34 mouse cellular contexts compared by ENCODE assay signal in the genomic region with DNA sequence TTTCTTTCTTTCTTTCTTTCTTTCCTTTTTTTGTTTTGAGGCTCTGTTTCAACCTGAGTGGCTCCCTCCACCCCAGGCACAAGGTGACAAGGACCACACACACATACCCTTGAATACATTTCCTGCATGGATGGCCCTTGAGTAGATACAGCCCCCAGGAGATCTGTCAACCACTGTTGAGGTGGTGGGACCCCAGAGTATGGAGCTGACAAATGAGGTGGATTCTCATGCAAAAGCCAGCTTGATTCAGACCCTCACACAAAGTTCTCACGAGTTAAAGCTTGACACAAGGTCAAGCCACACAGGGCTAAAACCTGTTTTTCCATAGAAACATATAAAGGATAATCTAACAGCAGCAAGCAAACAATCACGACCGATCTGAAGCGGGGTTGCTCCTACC. TPM values are rescaled to one million over a fixed set of nuclear protein-coding genes. Genes with fewer than 3 reads are reported as not detected.
DNase-seq lines count a peak whose midpoint lies in the region; ATAC-seq and TF ChIP-seq lines count a peak whose summit lies in the region.
"Had no signal": no experiment of that assay in that cellular context is flagged by ENCODE, and none has a peak within 500 bp of the region (broad histone marks: within the 10 kb centered on the region; RNA-seq: fewer than 3 reads in every experiment).

No protein-coding gene starts in this region.

- H3K27ac ChIP-seq in heart, embryonic 10.5 days: peak overlapping the region; percentile 12; the same call in 1 of the 2 replicates
- peak overlapping the region; percentile 98; the same call in 1 of the 2 replicates for H3K27ac ChIP-seq in liver, embryonic 12.5 days
- peak overlapping the region; percentile 100 for H3K27ac ChIP-seq in liver, embryonic 15.5 days (replicated peaks)
- H3K27ac ChIP-seq in liver, postnatal 0 days (ENCODE audit: low read depth): peak overlapping the region; percentile 99
- H3K27ac ChIP-seq: hindbrain, embryonic 14.5 days; hindbrain, postnatal 0 days had no signal

- DNase-seq in heart, embryonic 10.5 days (ENCODE audit: low spot score): no peak
- no peak for DNase-seq in heart, postnatal 36 days
- DNase-seq in liver: no peak
- no peak for DNase-seq in liver, postnatal 0 days
- DNase-seq in spleen, adult 18-20 months: no peak
- DNase-seq: adrenal gland, postnatal 14 days; cerebellum, adult 11-12 months; cerebellum, adult 8-10 months; cerebellum, postnatal 10 days; cerebellum, postnatal 36 days; embryo, embryonic 11 days; gastrocnemius, postnatal 25 days; heart, adult 2 months; heart, postnatal 10 days; heart, postnatal 4 days had no signal

- no peak overlapping the region for H3K4me3 ChIP-seq in heart, embryonic 10.5 days
- no peak overlapping the region for H3K4me3 ChIP-seq in liver, embryonic 12.5 days
- no peak overlapping the region for H3K4me3 ChIP-seq in liver, embryonic 15.5 days (replicated peaks)
- no peak overlapping the region for H3K4me3 ChIP-seq in liver, postnatal 0 days (ENCODE audit: low read depth, low read length)
- H3K4me3 ChIP-seq: embryonic facial prominence, embryonic 10.5 days; embryonic facial prominence, embryonic 13.5 days; forebrain, embryonic 12.5 days; heart, adult 2 months; heart, embryonic 12.5 days; heart, embryonic 15.5 days had no signal

- 86% methylated on average over 4 of the region's 4 CpGs for WGBS in heart, embryonic 10.5 days
- 81% methylated on average over 4 of the region's 4 CpGs for WGBS in liver, embryonic 12.5 days (ENCODE audit: insufficient replicate concordance)
- WGBS in liver, embryonic 15.5 days (ENCODE audit: insufficient replicate concordance): 85% methylated on average over 4 of the region's 4 CpGs
- 88% methylated on average over 4 of the region's 4 CpGs for WGBS in liver, postnatal 0 days (ENCODE audit: insufficient replicate concordance)

- intact Hi-C loops in heart, postnatal 36 days (cut with DNase I): loop anchor here (5.0 kb wide), 1 partner anchor 90 kb away; no protein-coding TSS in a partner anchor

- H3K4me1 ChIP-seq in heart, embryonic 10.5 days: peaks cover 14% of the 10 kb centered on the region
- H3K4me1 ChIP-seq in liver, embryonic 12.5 days: peaks cover 74% of the 10 kb centered on the region
- peaks cover 63% of the 10 kb centered on the region for H3K4me1 ChIP-seq in liver, embryonic 15.5 days (replicated peaks)
- H3K4me1 ChIP-seq in liver, postnatal 0 days (ENCODE audit: insufficient read depth): peaks cover 28% of the 10 kb centered on the region

- no peak for ATAC-seq in liver, embryonic 12.5 days
- ATAC-seq in liver, embryonic 15.5 days (ENCODE audit: insufficient read depth): no peak
- no peak for ATAC-seq in liver, postnatal 0 days
- ATAC-seq: CD4-positive, CD25-positive, alpha-beta regulatory T cell, adult 4 months; forebrain, embryonic 16.5 days; hindbrain, postnatal 0 days; inflammation-experienced regulatory T-cells, adult 6 months had no signal

- no peaks in the 10 kb centered on the region for H3K27me3 ChIP-seq in heart, embryonic 10.5 days (ENCODE audit: insufficient read depth, poor library complexity, severe bottlenecking)
- no peaks in the 10 kb centered on the region for H3K27me3 ChIP-seq in liver, embryonic 12.5 days (replicated peaks)
- no peaks in the 10 kb centered on the region for H3K27me3 ChIP-seq in liver, embryonic 15.5 days
- H3K27me3 ChIP-seq in liver, postnatal 0 days (ENCODE audit: insufficient read depth, low read length): no peaks in the 10 kb centered on the region
- H3K27me3 ChIP-seq: embryonic facial prominence, embryonic 13.5 days; forebrain, embryonic 12.5 days; heart, embryonic 12.5 days; heart, embryonic 15.5 days had no signal

- H3K9ac ChIP-seq in liver, embryonic 12.5 days: no peak overlapping the region
- no peak overlapping the region for H3K9ac ChIP-seq in liver, embryonic 15.5 days
- no peak overlapping the region for H3K9ac ChIP-seq in liver, postnatal 0 days (replicated peaks)
- H3K9ac ChIP-seq: embryonic facial prominence, embryonic 13.5 days; forebrain, embryonic 12.5 days; heart, embryonic 12.5 days; heart, embryonic 15.5 days; hindbrain, embryonic 14.5 days had no signal

- no peak overlapping the region for H3K4me2 ChIP-seq in liver, embryonic 12.5 days
- H3K4me2 ChIP-seq in liver, embryonic 15.5 days: no peak overlapping the region
- no peak overlapping the region for H3K4me2 ChIP-seq in liver, postnatal 0 days (ENCODE audit: low read depth, low read length)
- H3K4me2 ChIP-seq: embryonic facial prominence, embryonic 13.5 days; forebrain, embryonic 12.5 days; heart, embryonic 12.5 days; heart, embryonic 15.5 days; hindbrain, embryonic 14.5 days had no signal

- no peak for TF ChIP-seq EP300 in liver, postnatal 0 days (IDR thresholded peaks at IDR 0.05; ENCODE audit: low read depth)

- H3K36me3 ChIP-seq in heart, embryonic 10.5 days: no peaks in the 10 kb centered on the region
- no peaks in the 10 kb centered on the region for H3K36me3 ChIP-seq in liver, embryonic 12.5 days
- H3K36me3 ChIP-seq in liver, embryonic 15.5 days (replicated peaks): no peaks in the 10 kb centered on the region
- no peaks in the 10 kb centered on the region for H3K36me3 ChIP-seq in liver, postnatal 0 days (replicated peaks; ENCODE audit: insufficient read depth, low read length)
- H3K36me3 ChIP-seq: embryonic facial prominence, embryonic 10.5 days; embryonic facial prominence, embryonic 13.5 days; forebrain, embryonic 12.5 days; heart, embryonic 12.5 days; heart, embryonic 15.5 days had no signal

- no peaks in the 10 kb centered on the region for H3K9me3 ChIP-seq in heart, embryonic 10.5 days
- H3K9me3 ChIP-seq in liver, embryonic 12.5 days (replicated peaks): peaks cover 7% of the 10 kb centered on the region; the same call in 1 of the 2 replicates
- no peaks in the 10 kb centered on the region for H3K9me3 ChIP-seq in liver, embryonic 15.5 days (replicated peaks)
- H3K9me3 ChIP-seq in liver, postnatal 0 days (ENCODE audit: low read length): no peaks in the 10 kb centered on the region
- H3K9me3 ChIP-seq: embryonic facial prominence, embryonic 10.5 days; embryonic facial prominence, embryonic 13.5 days; forebrain, embryonic 12.5 days; heart, embryonic 12.5 days; heart, embryonic 15.5 days had no signal

- TF ChIP-seq CTCF in liver, postnatal 0 days (IDR thresholded peaks at IDR 0.05; ENCODE audit: low read depth): no peak

RNA-seq across cellular contexts. Expression of a gene that starts 11.4 kb away (rescaled TPM):
- polyA plus RNA-seq in heart, embryonic 10.5 days (2016; fragmentation: Nextera tagmentation; extraction: Ambion mirVana): 0.21 and 0.26 TPM in 2 replicates
- under 1 TPM in 1 of 2 experiments, not detected in 1; 0.39 TPM for total RNA-seq in heart, postnatal 36 days (2021)
- polyA plus RNA-seq in liver, embryonic 12.5 days (2016; fragmentation: Nextera tagmentation; extraction: Ambion mirVana): 0.51 and 0.73 TPM in 2 replicates
- polyA plus RNA-seq in liver, embryonic 15.5 days (2015; fragmentation: Nextera tagmentation; extraction: Ambion mirVana): 0.25 and 0.26 TPM in 2 replicates
- 0.14 and 0.29 TPM in 2 replicates for polyA plus RNA-seq in liver, postnatal 0 days (2015; fragmentation: Nextera tagmentation; extraction: Ambion mirVana)
- total RNA-seq: adrenal gland, adult 2 months; gastrocnemius, adult 18-20 months; gastrocnemius, postnatal 25 days; heart, postnatal 10 days; heart, postnatal 4 days; hindbrain, postnatal 0 days; MEL had no signal
- polyA plus RNA-seq: C2C12; CD4-positive, CD25-positive, alpha-beta regulatory T cell, adult 4 months; cortical plate, adult 2 months; embryonic facial prominence, embryonic 13.5 days; forebrain, embryonic 12.5 days; forebrain, embryonic 16.5 days; heart, embryonic 12.5 days; heart, embryonic 15.5 days; hindbrain, embryonic 14.5 days; hindbrain, postnatal 0 days; inflammation-experienced regulatory T-cells, adult 6 months had no signal

RNA-seq across cellular contexts. Expression of a gene that starts 17.1 kb away (rescaled TPM):
- polyA plus RNA-seq in heart, embryonic 10.5 days (2016; fragmentation: Nextera tagmentation; extraction: Ambion mirVana): 0.13 and 0.25 TPM in 2 replicates
- not detected for total RNA-seq in heart, postnatal 36 days (2021)
- polyA plus RNA-seq in liver, embryonic 12.5 days (2016; fragmentation: Nextera tagmentation; extraction: Ambion mirVana): 0.17 and 0.25 TPM in 2 replicates
- polyA plus RNA-seq in liver, embryonic 15.5 days (2015; fragmentation: Nextera tagmentation; extraction: Ambion mirVana): 0.07 and 0.08 TPM in 2 replicates
- 0.08 and 0.09 TPM in 2 replicates for polyA plus RNA-seq in liver, postnatal 0 days (2015; fragmentation: Nextera tagmentation; extraction: Ambion mirVana)
- total RNA-seq: adrenal gland, adult 2 months; adrenal gland, postnatal 14 days; gastrocnemius, adult 18-20 months; gastrocnemius, postnatal 25 days; heart, adult 2 months had no signal
- polyA plus RNA-seq: erythroblast, embryonic 14.5 days; hindbrain, embryonic 11.5 days had no signal

RNA-seq across cellular contexts. Expression of a gene that starts 19.5 kb away (rescaled TPM):
- polyA plus RNA-seq in heart, embryonic 10.5 days (2016; fragmentation: Nextera tagmentation; extraction: Ambion mirVana): 80.3 and 85.4 TPM in 2 replicates
- total RNA-seq in heart, postnatal 36 days (2021): 10 to 100 TPM; 53.3 to 55.5 TPM
- polyA plus RNA-seq in liver, embryonic 12.5 days (2016; fragmentation: Nextera tagmentation; extraction: Ambion mirVana): 87.0 and 92.4 TPM in 2 replicates
- 74.6 and 80.9 TPM in 2 replicates for polyA plus RNA-seq in liver, embryonic 15.5 days (2015; fragmentation: Nextera tagmentation; extraction: Ambion mirVana)
- polyA plus RNA-seq in liver, postnatal 0 days (2015; fragmentation: Nextera tagmentation; extraction: Ambion mirVana): 38.6 and 39.5 TPM in 2 replicates

Comparison
In these comparisons a context has a peak if more than half of its experiments do, and no peak if none do; other contexts are left out.
1. H3K27ac ChIP-seq: peak in every context shown above with its lines; median percentile 100 in liver, embryonic 15.5 days; 99 in liver, postnatal 0 days; 98 in liver, embryonic 12.5 days; 12 in heart, embryonic 10.5 days.